Mouse (Mus musculus) bone marrow macrophage, adult 2 months (primary cell): ENCODE results near the gene Rps21. TPM values are rescaled to one million over a fixed set of nuclear protein-coding genes. Genes with fewer than 3 reads are reported as not detected.

ENCODE experiments used
- H3K27ac ChIP-seq: 2 replicates; pipeline ENCODE4 v1.5.1; 2012; ENCODE audit warnings: low read depth, low read length; ENCODE audit not compliant: insufficient read depth
- H3K4me1 ChIP-seq: 2 replicates; pipeline ENCODE4 v1.6.1; 2012; ENCODE audit warnings: low read length; ENCODE audit not compliant: control insufficient read depth, insufficient read depth
- H3K4me3 ChIP-seq: 2 replicates; pipeline ENCODE4 v1.5.1; 2012; ENCODE audit warnings: mild to moderate bottlenecking, low read length, moderate library complexity; ENCODE audit not compliant: insufficient read depth
- CTCF ChIP-seq: IDR thresholded peaks from 2 replicates; pipeline ENCODE4 v1.5.1; 2012; ENCODE audit warnings: low read depth, mild to moderate bottlenecking, low read length, moderate library complexity
- POLR2A ChIP-seq: IDR thresholded peaks from 2 replicates; pipeline ENCODE4 v1.6.1; 2012; ENCODE audit warnings: mild to moderate bottlenecking, low read depth, low read length, borderline replicate concordance
- polyA plus RNA-seq: library from polyadenylated mRNA; stranded (reverse); fragments of >200 nt; gene quantifications from 2 replicates; pipeline ENCODE4 v1.2.4, GENCODE M21; 2012; ENCODE audit not compliant: missing spikeins, insufficient read depth, insufficient read length

Gene Rps21
- 1,564 and 1,592 TPM in 2 replicates for polyA plus RNA-seq

DNA sequence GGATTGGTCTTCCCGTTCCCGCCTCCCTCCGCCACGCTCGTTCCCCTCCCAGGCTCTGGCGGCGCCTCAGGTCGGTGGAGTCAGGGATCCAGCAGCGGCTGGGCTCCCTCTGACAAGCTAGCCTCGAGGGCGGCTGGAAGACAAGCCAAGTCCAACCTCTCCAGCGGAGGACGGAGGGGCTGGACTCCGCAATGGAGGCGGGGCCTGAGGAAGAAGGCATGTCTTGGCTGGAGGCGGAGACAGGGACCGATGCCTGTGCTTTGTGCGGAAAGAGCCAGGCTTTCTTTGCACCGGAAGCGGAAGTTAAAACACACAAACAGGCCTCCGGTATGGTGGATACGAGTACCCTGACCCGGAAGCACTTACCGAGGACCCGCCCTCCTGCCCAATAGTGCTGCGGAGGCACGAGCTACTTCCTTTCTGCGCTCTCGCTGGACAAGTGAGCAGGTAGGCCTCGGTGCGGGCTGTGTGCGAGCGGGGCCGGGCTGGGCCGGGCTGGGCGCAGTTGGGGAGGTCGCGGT lies at the start of gene Rps21:
Gene Rps21 (plus strand): TSS at position 377 of the 521 bp plus-strand sequence.
- Histone ChIP-seq H3K4me1 (peaks cover 5% of the 10 kb centered on the region), H3K27ac (peak within 1 kb of the TSS; percentile 70), H3K4me3 (peak within 1 kb of the TSS; percentile 81)
- no peak for TF ChIP-seq CTCF
- peak; percentile 91 for TF ChIP-seq POLR2A

DNA sequence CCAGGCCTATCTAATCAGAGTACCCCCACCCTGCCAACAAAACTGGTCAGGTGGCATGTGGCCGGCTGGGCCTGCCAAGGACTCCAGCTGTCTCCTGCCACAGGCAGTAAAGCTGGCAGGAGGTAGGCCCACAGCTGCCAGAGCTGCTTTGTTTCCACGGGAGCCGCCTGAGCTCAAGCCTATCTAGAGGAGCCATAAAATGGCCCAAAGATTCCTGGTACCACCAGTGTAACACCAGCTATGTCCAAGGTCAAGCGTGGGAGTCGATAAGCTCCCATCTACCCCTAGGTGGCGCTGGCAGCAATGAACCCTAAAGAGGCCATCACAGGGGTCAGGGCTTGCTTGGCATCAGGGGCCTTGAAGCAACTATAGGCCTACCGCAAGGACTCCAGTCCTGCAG lies 49.3 kb upstream of the Rps21 start:
- H3K4me3 ChIP-seq, result no peak overlapping the region
- TF ChIP-seq POLR2A, result no peak
- peak; percentile 44 for TF ChIP-seq CTCF
- H3K4me1 ChIP-seq, result peaks cover 4% of the 10 kb centered on the region; the same call in 1 of the 2 replicates

DNA sequence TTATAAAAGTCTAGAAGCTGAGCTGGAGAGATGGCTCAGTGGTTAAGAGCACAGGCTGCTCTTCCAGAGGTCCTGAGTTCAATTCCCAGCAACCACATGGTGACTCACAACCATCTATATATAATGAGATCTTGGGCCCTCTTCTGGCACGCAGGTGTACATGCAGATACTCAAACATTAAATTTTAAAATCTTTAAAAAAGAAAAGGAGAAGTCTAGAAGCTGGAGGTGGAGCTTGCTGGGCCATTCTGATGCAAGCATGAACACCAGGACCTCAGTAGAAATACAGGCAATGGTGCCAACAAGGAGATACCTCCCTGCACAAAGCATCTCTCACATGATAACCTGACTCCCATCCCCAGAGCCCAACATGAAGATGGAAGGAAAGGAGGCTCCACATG lies 48.2 kb upstream of the Rps21 start:
- peaks cover 4% of the 10 kb centered on the region; the same call in 1 of the 2 replicates for H3K4me1 ChIP-seq
- no peak overlapping the region for H3K27ac ChIP-seq
- H3K4me3 ChIP-seq, result no peak overlapping the region
- TF ChIP-seq POLR2A (no peak), CTCF (no peak)

More for the DNA sequence above, 49.3 kb upstream of the Rps21 start:
- H3K27ac ChIP-seq, result no peak overlapping the region

DNA sequence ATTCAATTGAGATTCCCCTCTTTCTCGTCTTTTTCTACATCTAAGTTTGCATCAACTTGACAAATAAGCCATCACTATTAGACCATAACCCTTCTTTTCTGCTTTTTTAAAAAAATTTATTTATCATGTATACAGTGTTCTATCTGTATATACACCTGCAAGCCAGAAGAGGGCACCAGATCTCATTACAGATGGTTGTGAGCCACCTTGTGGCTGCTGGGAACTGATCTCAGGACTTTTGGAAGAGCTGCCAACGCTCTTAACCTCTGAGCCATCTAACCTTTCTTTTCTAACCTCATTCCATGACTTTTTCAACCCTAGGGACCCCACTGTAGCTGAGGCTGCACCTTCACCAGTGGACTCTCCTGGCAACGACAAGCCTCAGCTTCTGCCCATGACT lies 44.9 kb upstream of the Rps21 start:
- TF ChIP-seq POLR2A (no peak), CTCF (no peak)
- no peak overlapping the region for H3K27ac ChIP-seq
- no peak overlapping the region for H3K4me3 ChIP-seq
- H3K4me1 ChIP-seq, result peaks cover 7% of the 10 kb centered on the region; the same call in 1 of the 2 replicates

DNA sequence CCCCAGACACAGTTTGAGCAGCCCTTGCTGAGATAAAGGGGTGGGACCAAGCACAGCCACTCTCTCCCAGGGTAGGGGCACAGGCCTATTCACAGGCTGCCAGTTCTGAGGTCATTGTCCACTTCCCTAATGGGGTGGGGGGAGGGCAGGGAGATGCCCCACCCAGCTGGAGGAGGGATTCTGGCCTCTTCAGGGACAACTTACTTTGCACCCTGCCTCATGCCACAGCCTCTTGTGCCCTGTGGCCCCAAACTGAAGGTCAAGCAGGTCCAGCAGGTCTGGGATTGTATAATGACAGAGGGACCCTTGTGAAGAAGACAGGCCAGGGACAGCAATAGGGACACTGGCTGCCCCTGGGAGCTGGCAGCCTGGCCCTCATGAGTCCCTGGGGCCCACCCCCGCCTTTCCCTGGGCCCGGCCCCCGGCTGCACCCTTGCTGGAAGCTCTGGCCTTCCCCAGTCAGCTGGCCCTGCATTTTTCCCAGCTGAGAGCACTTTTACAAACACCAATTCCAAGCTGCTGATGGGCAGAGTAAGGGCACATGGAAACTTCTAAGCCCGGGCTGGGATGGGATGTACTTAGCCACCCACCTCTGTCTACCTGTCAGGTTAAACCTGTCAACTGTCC lies 42.7 kb upstream of the Rps21 start:
- H3K4me1 ChIP-seq, result peaks cover 4% of the 10 kb centered on the region; the same call in 1 of the 2 replicates
- H3K27ac ChIP-seq, result no peak overlapping the region
- no peak overlapping the region for H3K4me3 ChIP-seq
- TF ChIP-seq POLR2A, result no peak
- TF ChIP-seq CTCF, result no peak

DNA sequence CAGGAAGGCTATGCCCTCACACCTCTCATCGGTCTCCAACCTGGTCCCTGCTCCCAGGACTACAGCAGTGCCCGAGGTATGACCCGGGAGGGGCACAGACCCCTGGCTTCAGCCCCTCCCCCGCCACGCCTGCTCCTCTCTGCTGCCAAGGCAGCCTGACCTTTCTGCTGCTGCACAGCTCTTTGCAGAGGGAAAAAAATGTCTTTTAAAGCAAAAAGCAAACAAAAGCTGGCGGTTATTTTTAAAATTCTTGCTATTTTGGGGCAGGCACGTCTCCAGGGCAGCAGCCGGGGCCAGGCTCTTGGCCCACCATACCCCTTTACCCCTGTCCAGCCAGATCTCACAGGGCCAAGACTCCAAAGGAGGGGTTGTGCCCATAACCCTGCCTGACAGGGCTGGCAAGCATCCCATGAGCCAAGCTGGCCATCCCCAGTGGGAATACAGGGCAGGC lies 42.1 kb upstream of the Rps21 start:
- TF ChIP-seq POLR2A, result no peak
- TF ChIP-seq CTCF, result no peak
- H3K4me3 ChIP-seq, result no peak overlapping the region
- H3K4me1 ChIP-seq, result peaks cover 4% of the 10 kb centered on the region; the same call in 1 of the 2 replicates
- no peak overlapping the region for H3K27ac ChIP-seq

DNA sequence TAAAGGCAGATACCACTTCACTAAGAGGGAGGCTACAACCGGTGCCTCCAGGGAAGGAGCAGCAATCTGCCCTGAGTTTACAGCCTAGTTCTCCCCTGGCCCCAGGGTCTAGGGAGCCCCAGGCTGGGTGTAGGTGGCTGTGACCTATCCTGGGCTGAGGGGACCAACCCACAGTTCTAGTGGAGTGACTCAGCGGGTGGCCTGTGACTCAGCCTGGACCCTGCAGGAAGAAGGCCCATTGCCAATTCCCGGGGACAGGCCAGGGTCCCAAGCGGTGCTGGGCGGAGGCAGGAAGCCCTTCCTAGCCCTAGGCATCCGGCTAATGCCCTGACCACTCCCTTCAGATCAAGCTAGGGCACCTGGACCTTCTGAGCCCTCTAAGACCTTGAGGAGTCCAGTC lies 41.2 kb upstream of the Rps21 start:
- H3K4me3 ChIP-seq, result no peak overlapping the region

DNA sequence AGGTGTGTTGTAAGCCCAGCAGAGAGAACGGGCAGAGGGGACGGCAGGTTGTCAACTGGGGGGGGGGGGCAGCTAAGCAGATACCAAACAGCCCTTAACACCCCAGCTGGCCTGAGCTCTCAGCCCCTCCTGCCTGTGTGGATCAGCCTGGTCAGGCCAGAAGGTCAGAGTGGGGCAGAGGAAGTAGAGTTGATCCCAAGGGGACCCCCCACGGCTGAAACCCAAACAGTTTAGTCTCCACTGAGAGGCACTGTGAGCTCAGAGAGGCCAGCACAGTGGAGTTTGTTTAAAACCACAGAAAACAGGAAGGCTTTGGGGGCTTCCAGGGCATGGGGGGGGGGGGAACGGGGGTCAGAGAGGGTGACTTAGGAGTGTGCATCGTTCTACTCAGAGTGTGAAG lies 40.3 kb upstream of the Rps21 start:
- no peak for TF ChIP-seq CTCF
- no peak for TF ChIP-seq POLR2A
- H3K4me3 ChIP-seq, result no peak overlapping the region
- H3K27ac ChIP-seq, result no peak overlapping the region
- H3K4me1 ChIP-seq, result peaks cover 4% of the 10 kb centered on the region; the same call in 1 of the 2 replicates

More for the DNA sequence above, 41.2 kb upstream of the Rps21 start:
- Histone ChIP-seq H3K27ac (no peak overlapping the region), H3K4me1 (peaks cover 4% of the 10 kb centered on the region; the same call in 1 of the 2 replicates)
- TF ChIP-seq POLR2A (no peak), CTCF (no peak)

DNA sequence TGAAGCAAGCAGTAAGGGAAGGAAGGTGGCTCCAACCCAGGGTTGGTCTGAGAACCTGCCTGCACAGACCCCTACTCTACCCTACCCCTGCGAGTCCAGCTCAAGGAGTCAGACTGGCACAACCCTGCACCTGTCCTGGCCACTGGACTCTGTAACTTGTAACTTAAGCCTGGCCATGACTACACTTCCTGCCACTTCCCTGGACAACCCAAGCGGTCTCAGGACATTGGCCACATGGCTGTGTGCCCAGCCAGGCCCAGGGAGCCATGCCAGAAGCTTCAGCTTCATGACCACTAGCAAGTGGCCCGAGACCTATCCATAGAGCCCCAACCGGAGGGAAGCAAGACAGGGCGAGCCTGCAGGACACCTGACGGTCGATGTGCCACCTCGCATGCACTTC lies 39.6 kb upstream of the Rps21 start:
- no peak for TF ChIP-seq CTCF
- TF ChIP-seq POLR2A, result no peak
- no peak overlapping the region for H3K4me3 ChIP-seq
- peaks cover 4% of the 10 kb centered on the region; the same call in 1 of the 2 replicates for H3K4me1 ChIP-seq
- no peak overlapping the region for H3K27ac ChIP-seq

DNA sequence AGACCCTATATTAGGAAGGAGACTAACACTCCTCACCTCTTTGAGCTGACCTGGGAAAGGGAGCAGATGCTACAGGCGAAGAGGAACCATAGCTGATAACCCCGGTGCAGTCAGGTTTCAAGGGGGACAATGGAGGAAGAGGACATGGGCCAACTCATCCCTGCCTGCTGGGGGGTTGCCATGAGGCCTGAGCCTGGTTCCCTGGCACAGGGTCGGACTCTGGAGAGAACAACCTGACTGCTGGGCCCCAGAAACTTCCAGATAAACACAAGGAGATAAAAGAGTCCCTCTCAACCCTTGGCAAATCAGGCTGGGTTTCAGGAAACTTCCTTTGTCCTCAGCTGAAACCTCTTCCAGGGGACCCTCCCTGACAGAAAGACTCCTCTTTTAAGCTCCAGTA lies 38.9 kb upstream of the Rps21 start:
- no peak overlapping the region for H3K27ac ChIP-seq
- H3K4me3 ChIP-seq, result no peak overlapping the region
- peaks cover 4% of the 10 kb centered on the region; the same call in 1 of the 2 replicates for H3K4me1 ChIP-seq
- TF ChIP-seq CTCF (no peak), POLR2A (no peak)
